Mouse (Mus musculus) liver, embryonic 12.5 days (tissue): ENCODE measurements at regions not wholly inside any gene's neighbourhood (a gene's known extent, or its start where the extent isn't known, plus 50 kb on each side); places are given as distances from the start of the nearest gene placed in this dataset.

ENCODE experiments used
- ATAC-seq: fragments of 200-750 bp; cut with Nextera tagmentation; 2 replicates; pipeline ENCODE4 v1.8.0; 2017; ENCODE audit warnings: moderate number of reproducible peaks, mild to moderate bottlenecking, moderate library complexity
- H3K27ac ChIP-seq: fragments of 300-500 bp; sonication (generic); 2 replicates; pipeline ENCODE4 v1.5.1; 2016; ENCODE audit warnings: mild to moderate bottlenecking
- H3K27me3 ChIP-seq: fragments of 300-500 bp; sonication (generic); replicated peaks from 2 replicates; pipeline ENCODE4 v1.6.1; 2016; ENCODE audit warnings: mild to moderate bottlenecking, moderate library complexity
- H3K36me3 ChIP-seq: fragments of 300-500 bp; sonication (generic); 2 replicates; pipeline ENCODE4 v1.6.1; 2016; ENCODE audit warnings: mild to moderate bottlenecking, moderate library complexity
- H3K4me1 ChIP-seq: fragments of 300-500 bp; sonication (generic); 2 replicates; pipeline ENCODE4 v1.6.1; 2016
- H3K4me2 ChIP-seq: fragments of 300-500 bp; sonication (generic); 2 replicates; pipeline ENCODE4 v1.6.1; 2016; ENCODE audit warnings: mild to moderate bottlenecking, moderate library complexity
- H3K4me3 ChIP-seq: fragments of 300-500 bp; sonication (generic); 2 replicates; pipeline ENCODE4 v1.5.1; 2016; ENCODE audit warnings: mild to moderate bottlenecking, moderate library complexity
- H3K9ac ChIP-seq: fragments of 300-500 bp; sonication (generic); 2 replicates; pipeline ENCODE4 v1.6.1; 2016; ENCODE audit warnings: mild to moderate bottlenecking, moderate library complexity
- H3K9me3 ChIP-seq: fragments of 300-500 bp; sonication (generic); replicated peaks from 2 replicates; pipeline ENCODE4 v1.6.1; 2016; ENCODE audit warnings: mild to moderate bottlenecking, moderate library complexity
- WGBS: fragments of 180-500 bp; shearing (Covaris S2); methylation state at CpG from one replicate; pipeline ENCODE4 v1.1.7; 2016; ENCODE audit not compliant: insufficient replicate concordance; 5-methylcytosine and 5-hydroxymethylcytosine counted together

DNA sequence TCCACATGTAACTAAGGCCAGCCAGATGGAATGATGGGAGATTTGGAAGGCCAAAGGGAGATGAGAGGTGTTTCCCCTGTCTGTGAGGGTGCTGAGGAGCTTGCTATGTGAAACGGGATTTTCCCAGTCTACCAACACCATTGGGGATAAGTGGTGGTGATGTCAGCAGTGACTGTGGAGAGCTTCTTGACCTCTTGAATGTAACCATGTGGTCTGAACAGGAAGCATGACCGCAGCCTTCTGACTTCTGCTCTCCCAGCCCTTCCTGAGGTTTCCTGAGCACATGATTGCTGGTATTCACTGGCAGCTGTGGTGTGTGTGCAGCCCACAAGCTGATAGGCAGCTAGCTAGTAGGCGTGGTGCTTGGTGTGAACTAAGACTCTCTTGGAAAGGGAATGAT is 58.8 kb upstream of the Nfe2l2 start:
- no peak overlapping the region for H3K27ac ChIP-seq
- H3K9me3 ChIP-seq, result no peaks in the 10 kb centered on the region
- no peak overlapping the region for H3K4me3 ChIP-seq
- ATAC-seq, result peak; percentile 64
- WGBS, result 17% methylated on average over 3 of the region's 3 CpGs
- H3K4me1 ChIP-seq, result peaks cover 35% of the 10 kb centered on the region
- no peaks in the 10 kb centered on the region for H3K36me3 ChIP-seq
- H3K9ac ChIP-seq, result no peak overlapping the region
- 0 out of 2 replicates have a peak overlapping the region, but pooled peaks have one; percentile 10 for H3K4me2 ChIP-seq
- H3K27me3 ChIP-seq, result peaks cover 3% of the 10 kb centered on the region; the same call in 1 of the 2 replicates

DNA sequence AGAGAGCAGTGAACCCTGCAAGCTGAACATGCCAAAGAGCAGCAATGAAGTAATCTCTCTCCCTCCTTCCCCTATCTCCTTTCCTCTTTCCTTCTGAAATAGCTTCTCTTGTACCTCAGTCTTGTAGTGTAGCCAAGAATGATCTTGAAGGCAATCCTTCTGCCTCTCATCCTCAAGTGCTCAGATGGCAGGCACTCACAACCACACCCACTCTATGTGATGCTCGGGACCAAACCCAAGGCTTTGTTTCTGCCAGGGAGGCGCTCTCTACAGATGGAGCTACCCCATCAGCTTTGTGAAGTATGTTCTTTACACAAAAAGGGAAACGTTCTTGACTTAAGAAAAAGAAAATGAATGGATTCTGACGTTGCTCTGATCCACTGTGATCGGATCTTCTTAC is 57.6 kb upstream of the Nfe2l2 start:
- no peak overlapping the region for H3K9ac ChIP-seq
- H3K9me3 ChIP-seq, result no peaks in the 10 kb centered on the region
- peaks cover 3% of the 10 kb centered on the region; the same call in 1 of the 2 replicates for H3K27me3 ChIP-seq
- H3K4me1 ChIP-seq, result peaks cover 23% of the 10 kb centered on the region
- ATAC-seq, result no peak
- H3K4me2 ChIP-seq, result no peak overlapping the region
- H3K36me3 ChIP-seq, result no peaks in the 10 kb centered on the region
- no peak overlapping the region for H3K4me3 ChIP-seq
- WGBS, result 73% methylated on average over 5 of the region's 5 CpGs
- H3K27ac ChIP-seq, result no peak overlapping the region

DNA sequence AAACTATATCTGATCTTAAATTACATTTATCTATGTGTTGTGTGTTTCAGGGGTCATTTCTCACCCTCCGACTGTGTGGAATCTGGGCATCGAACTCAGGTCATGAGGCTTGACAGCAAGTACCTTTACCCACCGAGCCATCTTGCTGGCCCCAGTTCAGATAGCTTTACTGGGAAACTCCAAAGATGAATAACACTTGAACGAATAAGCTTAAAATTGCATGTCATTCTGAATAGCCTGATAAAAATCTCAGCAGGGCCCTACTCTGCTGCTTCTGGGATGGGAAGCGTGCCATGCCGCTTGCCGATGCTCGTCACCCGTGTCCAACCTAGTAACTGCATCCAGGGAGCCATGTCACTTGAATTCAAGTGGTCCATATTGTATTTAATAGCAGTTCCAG is 57.2 kb upstream of the Nfe2l2 start:
- H3K4me2 ChIP-seq, result no peak overlapping the region
- 78% methylated on average over 9 of the region's 9 CpGs for WGBS
- H3K36me3 ChIP-seq, result no peaks in the 10 kb centered on the region
- no peak for ATAC-seq
- H3K27me3 ChIP-seq, result peaks cover 3% of the 10 kb centered on the region; the same call in 1 of the 2 replicates
- peaks cover 19% of the 10 kb centered on the region for H3K4me1 ChIP-seq
- H3K4me3 ChIP-seq, result no peak overlapping the region
- H3K27ac ChIP-seq, result no peak overlapping the region
- no peak overlapping the region for H3K9ac ChIP-seq
- no peaks in the 10 kb centered on the region for H3K9me3 ChIP-seq

DNA sequence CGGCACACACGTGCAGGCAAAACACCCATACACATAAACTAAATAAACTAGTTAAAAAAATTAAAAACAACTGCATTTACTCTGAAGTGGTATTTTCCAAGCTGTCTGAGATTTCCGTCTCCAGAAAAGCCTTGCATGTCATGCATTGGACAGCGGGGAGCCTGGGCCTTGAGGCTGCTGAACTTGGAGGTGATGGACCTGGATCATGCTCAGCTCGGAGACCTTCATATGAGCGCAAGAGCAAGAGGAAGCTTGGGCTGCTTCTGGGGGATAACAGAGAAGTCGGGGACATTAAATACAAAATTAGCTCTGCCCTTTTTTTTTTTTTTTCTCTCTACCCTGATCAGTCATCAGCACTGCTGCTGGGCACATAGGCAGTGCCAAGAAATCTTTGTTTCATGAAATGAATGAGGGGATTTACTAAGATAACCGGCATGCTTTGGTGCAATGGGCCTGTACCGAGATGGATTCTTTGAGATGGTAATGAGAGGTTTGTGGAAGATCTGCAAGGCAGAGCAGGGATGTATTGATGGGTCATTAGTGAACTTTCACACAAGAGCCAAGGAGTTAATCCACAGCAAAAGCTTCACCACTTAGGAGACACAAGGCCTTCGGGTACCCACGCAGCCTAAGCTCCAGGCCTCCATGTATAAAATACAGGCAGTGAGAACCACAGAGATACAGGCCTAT is 54.9 kb upstream of the Nfe2l2 start:
- Histone ChIP-seq H3K4me2 (no peak overlapping the region), H3K4me1 (peaks cover 16% of the 10 kb centered on the region), H3K9ac (no peak overlapping the region), H3K27me3 (peaks cover 3% of the 10 kb centered on the region; the same call in 1 of the 2 replicates), H3K27ac (no peak overlapping the region), H3K4me3 (no peak overlapping the region), H3K9me3 (no peaks in the 10 kb centered on the region), H3K36me3 (no peaks in the 10 kb centered on the region)
- 77% methylated on average over 11 of the region's 11 CpGs for WGBS
- no peak for ATAC-seq

DNA sequence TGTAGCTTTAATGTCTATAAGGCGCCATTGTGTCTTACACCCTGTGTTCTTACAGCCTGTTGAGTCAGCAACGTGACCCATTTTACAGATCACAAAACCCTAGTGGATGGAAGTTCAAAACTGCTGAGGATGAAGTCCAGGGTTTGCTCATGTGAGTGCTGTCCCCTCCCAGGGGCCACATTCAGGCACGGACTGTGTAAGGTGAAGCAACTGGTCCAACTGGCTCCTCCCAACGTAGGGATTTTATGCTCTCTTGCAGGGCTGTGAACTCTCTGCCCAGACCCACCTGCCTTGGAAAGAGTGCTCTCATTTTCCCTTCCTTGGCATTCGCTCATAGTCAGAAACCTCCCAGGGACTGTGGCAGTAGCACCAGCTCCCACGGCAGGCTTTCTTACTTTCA is 53.8 kb upstream of the Nfe2l2 start:
- H3K36me3 ChIP-seq, result no peaks in the 10 kb centered on the region
- ATAC-seq, result no peak
- no peaks in the 10 kb centered on the region for H3K9me3 ChIP-seq
- no peak overlapping the region for H3K9ac ChIP-seq
- H3K4me3 ChIP-seq, result no peak overlapping the region
- peaks cover 8% of the 10 kb centered on the region for H3K4me1 ChIP-seq
- peaks cover 3% of the 10 kb centered on the region; the same call in 1 of the 2 replicates for H3K27me3 ChIP-seq
- no peak overlapping the region for H3K4me2 ChIP-seq
- H3K27ac ChIP-seq, result no peak overlapping the region
- 76% methylated on average over 6 of the region's 6 CpGs for WGBS

DNA sequence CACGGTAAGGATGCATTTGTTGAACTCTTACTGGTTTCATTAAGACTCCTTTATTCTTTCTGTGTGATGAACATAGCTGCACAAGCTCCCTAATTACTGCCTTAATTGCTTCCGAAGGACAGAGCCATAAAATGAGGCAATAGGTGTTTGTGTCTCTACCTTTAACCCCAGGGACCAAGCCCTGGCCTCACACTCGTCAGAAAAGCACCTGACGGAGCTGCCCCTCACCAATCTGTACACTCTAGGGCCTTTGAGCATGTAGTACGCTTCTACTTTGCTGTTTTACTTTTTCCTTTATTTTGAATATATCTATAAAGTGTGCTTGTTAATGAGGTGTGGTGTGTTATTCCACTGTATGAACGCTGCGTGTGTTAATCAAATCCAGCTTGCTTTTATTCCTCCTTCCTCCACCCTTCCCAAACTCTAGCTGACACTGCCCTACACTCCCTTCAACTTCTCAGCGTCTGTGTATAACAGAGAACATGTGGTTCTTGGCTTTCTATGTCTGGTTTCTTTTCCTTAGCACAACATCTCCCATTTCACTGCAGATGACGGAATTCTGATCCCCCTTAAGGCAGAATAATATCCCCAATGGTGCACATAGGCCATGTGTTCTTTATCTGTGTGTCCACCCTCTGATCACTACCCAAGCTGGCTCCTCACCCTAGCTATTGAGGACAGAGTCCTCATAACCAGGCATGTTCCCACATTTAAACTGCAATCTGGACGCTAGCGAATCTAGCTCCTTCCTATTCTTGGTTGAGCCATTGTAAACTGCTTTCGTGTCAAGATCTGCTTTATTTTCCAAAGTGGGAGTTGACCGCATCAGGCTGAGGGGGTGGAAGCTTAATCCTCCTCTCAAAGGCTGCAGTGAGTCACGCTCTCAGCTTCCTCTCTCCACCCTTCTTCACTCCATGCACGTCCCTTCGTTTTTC is 52.5 kb upstream of the Nfe2l2 start:
- Histone ChIP-seq H3K9me3 (no peaks in the 10 kb centered on the region), H3K36me3 (no peaks in the 10 kb centered on the region), H3K4me3 (no peak overlapping the region), H3K4me1 (no peaks in the 10 kb centered on the region), H3K4me2 (no peak overlapping the region), H3K27me3 (peaks cover 3% of the 10 kb centered on the region; the same call in 1 of the 2 replicates), H3K27ac (no peak overlapping the region), H3K9ac (no peak overlapping the region)
- ATAC-seq, result no peak
- WGBS, result 67% methylated on average over 16 of the region's 16 CpGs

DNA sequence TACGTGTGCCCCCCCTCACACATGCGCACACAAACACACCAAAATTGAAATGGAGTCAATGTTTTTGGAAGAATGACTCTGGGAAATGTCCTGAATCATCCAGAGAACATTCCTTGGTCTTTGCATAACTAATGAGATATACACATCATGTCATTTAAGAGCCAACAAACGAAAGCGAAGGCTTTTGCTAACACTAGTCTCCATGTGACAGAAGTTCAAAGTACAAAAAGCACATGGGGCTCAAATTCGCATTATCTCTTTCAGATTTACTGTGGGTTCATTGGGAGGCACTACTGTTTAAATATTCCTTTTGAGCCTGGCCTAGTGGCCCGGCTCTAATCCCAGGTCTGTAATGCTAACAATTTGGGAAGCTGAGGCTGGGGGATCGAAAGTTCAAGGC is 50.2 kb upstream of the Nfe2l2 start:
- ATAC-seq, result no peak
- Histone ChIP-seq H3K4me1 (no peaks in the 10 kb centered on the region), H3K4me2 (no peak overlapping the region), H3K27ac (no peak overlapping the region), H3K36me3 (no peaks in the 10 kb centered on the region), H3K4me3 (no peak overlapping the region), H3K27me3 (peaks cover 6% of the 10 kb centered on the region; the same call in 1 of the 2 replicates), H3K9ac (no peak overlapping the region), H3K9me3 (no peaks in the 10 kb centered on the region)
- WGBS, result 69% methylated on average over 7 of the region's 7 CpGs
